Mouse (Mus musculus) cortical plate, adult 2 months (tissue): Measurements from ENCODE around the gene Idi1. TPM values are rescaled to one million over a fixed set of nuclear protein-coding genes. Genes with fewer than 3 reads are reported as not detected.
A peak's percentile ranks its signal among the peaks of the same experiment; 100 is the strongest.
"Not testable (repeated sequence)": the region's sequence is repeated elsewhere in the genome, so short reads cannot be mapped to it uniquely, and the experiment has no call there.

Experiments used
- H3K27ac ChIP-seq: fragments of 200-500 bp; 2 replicates; pipeline ENCODE4 v1.5.1; 2012; ENCODE audit warnings: low read length, control low read depth, inconsistent platforms; ENCODE audit not compliant: insufficient read depth
- H3K4me1 ChIP-seq: fragments of 200-500 bp; 2 replicates; pipeline ENCODE4 v1.6.1; 2011; ENCODE audit warnings: low read length; ENCODE audit not compliant: control insufficient read depth, insufficient read depth
- H3K4me3 ChIP-seq: fragments of 200-500 bp; 2 replicates; pipeline ENCODE4 v1.5.1; 2011; ENCODE audit warnings: mild to moderate bottlenecking, low read length, control low read depth; ENCODE audit not compliant: insufficient read depth
- CTCF ChIP-seq: fragments of 200-500 bp; IDR thresholded peaks from 2 replicates; pipeline ENCODE4 v1.5.1; 2011; ENCODE audit warnings: mild to moderate bottlenecking, control low read depth, low read length; ENCODE audit not compliant: insufficient read depth; ENCODE audit errors: extremely low read depth
- POLR2A ChIP-seq: fragments of 200-500 bp; IDR thresholded peaks from 2 replicates; pipeline ENCODE4 v1.6.1; 2011; ENCODE audit warnings: mild to moderate bottlenecking, low read length, control low read depth; ENCODE audit not compliant: insufficient read depth; ENCODE audit errors: extremely low read depth
- polyA plus RNA-seq: library from polyadenylated mRNA; depleted of rRNA; stranded (reverse); fragments of >200 nt; gene quantifications from 2 replicates; pipeline ENCODE4 v1.2.3, GENCODE M21; 2012; rRNA removed

The Idi1 gene
- polyA plus RNA-seq, 1 experiment = 48.3 TPM

GRCm38 (mm10) chr13:8881611-8882010 lies 3.7 kb upstream of the Idi1 start:
- no peak overlapping the region for H3K27ac ChIP-seq

GRCm38 (mm10) chr13:8883870-8884269 lies 1.4 kb upstream of the Idi1 start:
- H3K4me1 ChIP-seq, H3K4me3 ChIP-seq, H3K27ac ChIP-seq: not testable (repeated sequence)

More at GRCm38 (mm10) chr13:8881611-8882010, 3.7 kb upstream of the Idi1 start:
- Histone ChIP-seq H3K4me3 (no peak overlapping the region), H3K4me1 (no peaks in the 10 kb centered on the region)
- TF ChIP-seq CTCF = no peak
- TF ChIP-seq POLR2A = no peak

- TF ChIP-seq CTCF = no peak
- no peak for TF ChIP-seq POLR2A
- peak overlapping the region; percentile 82 for H3K27ac ChIP-seq
- H3K4me1 ChIP-seq = no peaks in the 10 kb centered on the region
- H3K4me3 ChIP-seq = peak overlapping the region; percentile 83
These were observed 872 bp downstream of the Idi1 start for GRCm38 (mm10) chr13:8886185-8886560.

GRCm38 (mm10) chr13:8888603-8889002 lies 3.3 kb downstream of the Idi1 start:
- H3K4me1 ChIP-seq = no peaks in the 10 kb centered on the region
- TF ChIP-seq POLR2A = no peak
- TF ChIP-seq CTCF = peak; percentile 14; the same call in 1 of the 2 replicates
- no peak overlapping the region for H3K4me3 ChIP-seq
- H3K27ac ChIP-seq = no peak overlapping the region

- not testable (repeated sequence) for H3K27ac ChIP-seq, H3K4me1 ChIP-seq, H3K4me3 ChIP-seq
These were observed 20.7 kb downstream of the Idi1 start for GRCm38 (mm10) chr13:8905986-8906385.

- H3K4me1 ChIP-seq, H3K4me3 ChIP-seq, H3K27ac ChIP-seq: not testable (repeated sequence)
These were observed 28.6 kb downstream of the Idi1 start for GRCm38 (mm10) chr13:8913890-8914289.

GRCm38 (mm10) chr13:8933499-8933898 lies 48.2 kb downstream of the Idi1 start:
- no peak for TF ChIP-seq POLR2A
- TF ChIP-seq CTCF = no peak
- no peak overlapping the region for H3K4me3 ChIP-seq
- no peak overlapping the region for H3K27ac ChIP-seq
- H3K4me1 ChIP-seq = no peaks in the 10 kb centered on the region

- not testable (repeated sequence) for H3K27ac ChIP-seq, H3K4me3 ChIP-seq, H3K4me1 ChIP-seq
These were observed 52.4 kb downstream of the Idi1 start for GRCm38 (mm10) chr13:8937611-8938140.

GRCm38 (mm10) chr13:8941110-8941509 lies 55.8 kb downstream of the Idi1 start:
- not testable (repeated sequence) for H3K4me1 ChIP-seq, H3K27ac ChIP-seq, H3K4me3 ChIP-seq

- not testable (repeated sequence) for H3K27ac ChIP-seq, H3K4me1 ChIP-seq
These were observed 56.4 kb downstream of the Idi1 start for GRCm38 (mm10) chr13:8941701-8942100.

More at GRCm38 (mm10) chr13:8941701-8942100, 56.4 kb downstream of the Idi1 start:
- H3K4me3 ChIP-seq = not testable (repeated sequence)

Other genes with a start within 250 kb of the Idi1 start
- 41.3 and 47.5 TPM in 2 replicates for gene Wdr37, start 13.6 kb upstream of the Idi1 start, polyA plus RNA-seq
- not detected in 2 replicates for gene Gm9745, start 62.7 kb downstream of the Idi1 start, polyA plus RNA-seq
- 0.06 TPM in 1 of 2 replicates, not detected in the other for gene Idi2, start 67.4 kb downstream of the Idi1 start, polyA plus RNA-seq
- 21.3 and 21.9 TPM in 2 replicates for gene Gtpbp4, start 110.6 kb downstream of the Idi1 start, polyA plus RNA-seq
- 31.7 and 32.2 TPM in 2 replicates for gene Larp4b, start 208.4 kb downstream of the Idi1 start, polyA plus RNA-seq